Mouse (Mus musculus) Patski (cell line): ENCODE measurements around the gene Pnpla7. TPM values are rescaled to one million over a fixed set of nuclear protein-coding genes. Genes with fewer than 3 reads are reported as not detected.

ENCODE experiments used
- ATAC-seq: fragments of 100-300 bp; one replicate; pipeline ENCODE4 v1.8.0; 2021
- CTCF ChIA-PET: fragments of 350-600 bp; sonication (Branson Sonifier 250); formaldehyde crosslinking; loops from one replicate; lab custom pipeline; 2022; ENCODE audit warnings: inconsistent platforms; lab: Charles Lee
- POLR2A ChIA-PET: fragments of 350-600 bp; sonication (Branson Sonifier 250); formaldehyde crosslinking; loops from one replicate; lab custom pipeline; 2022; ENCODE audit warnings: antibody characterized with exemption, inconsistent platforms; lab: Charles Lee
- DNase-seq: peaks from one replicate; pipeline ENCODE4 v3.0.0-alpha.2; 2011; ENCODE audit warnings: low read depth, low spot score
- H3K27me3 ChIP-seq: fragments of 371-371 bp; one replicate; pipeline ENCODE4 v1.5.1; 2021
- CTCF ChIP-seq: fragments of 100-300 bp; IDR thresholded peaks from one replicate; pipeline ENCODE4 v1.5.1; 2021
- in situ Hi-C: fragments of 300-500 bp; cut with MboI; formaldehyde crosslinking; loops from 3 replicates; pipeline ENCODE4 v1.11.1; 2018; ENCODE audit warnings: low pct_unique_long_range_greater_than_20kb, mixed read lengths
- polyA plus RNA-seq: library from polyadenylated mRNA; unstranded; gene quantifications from one replicate; pipeline ENCODE4 v1.2.3, GENCODE M21; 2021

Pnpla7 gene
- polyA plus RNA-seq, 1 experiment from 2014 or later, result 16.6 TPM

- in situ Hi-C loops, result no loop called here
- no peak for TF ChIP-seq CTCF
- ChIA-PET CTCF (interaction anchor here (1.1 kb wide), 1 partner anchor 8 kb away, joined by 4 read pairs; no protein-coding TSS in a partner anchor), POLR2A (no interaction called here)
- H3K27me3 ChIP-seq, result peaks cover 23% of the 10 kb centered on the region
- DNase-seq, result no peak
- no peak for ATAC-seq
These were observed 119.4 kb downstream of the Pnpla7 start, which contains the start of gene Noxa1 for GRCm38 (mm10) chr2:25095109-25095850. Gene Noxa1 (minus strand): TSS chr2:25095149.

GRCm38 (mm10) chr2:25098005-25098615 lies 122.3 kb downstream of the Pnpla7 start:
- ChIA-PET CTCF (no interaction called here), POLR2A (no interaction called here)
- no peak for TF ChIP-seq CTCF
- H3K27me3 ChIP-seq, result peaks cover 20% of the 10 kb centered on the region
- in situ Hi-C loops, result no loop called here
- ATAC-seq (no peak), DNase-seq (no peak)

- TF ChIP-seq CTCF, result peak; percentile 70
- ChIA-PET POLR2A (no interaction called here), CTCF (interaction anchor here (1.1 kb wide), 1 partner anchor 57 kb away, joined by 4 read pairs; no protein-coding TSS in a partner anchor)
- H3K27me3 ChIP-seq, result peaks cover 16% of the 10 kb centered on the region
- no peak for DNase-seq
- no peak for ATAC-seq
- in situ Hi-C loops, result no loop called here
These were observed 123.1 kb downstream of the Pnpla7 start for GRCm38 (mm10) chr2:25098956-25099355.

GRCm38 (mm10) chr2:25099703-25100102 lies 123.9 kb downstream of the Pnpla7 start:
- H3K27me3 ChIP-seq, result peaks cover 12% of the 10 kb centered on the region
- in situ Hi-C loops, result no loop called here
- no peak for TF ChIP-seq CTCF
- DNase-seq, result no peak
- ChIA-PET POLR2A (no interaction called here), CTCF (interaction anchor here (1.0 to 1.1 kb wide), 2 partner anchors 9 to 56 kb away, joined by 3 to 4 read pairs; no protein-coding TSS in a partner anchor)
- ATAC-seq, result no peak

Other genes with a start within 250 kb of the Pnpla7 start
- gene Cacna1b, start 212.9 kb upstream of the Pnpla7 start, polyA plus RNA-seq, result 0.42 TPM
- 43.4 TPM for gene Ehmt1, start 56.4 kb upstream of the Pnpla7 start, polyA plus RNA-seq
- gene Arrdc1, start 40.8 kb upstream of the Pnpla7 start, polyA plus RNA-seq, result 36.4 TPM
- gene Zmynd19, start 26.2 kb upstream of the Pnpla7 start, polyA plus RNA-seq, result 31.1 TPM
- gene Dph7, start 13.6 kb upstream of the Pnpla7 start, polyA plus RNA-seq, result 22.1 TPM
- gene Mrpl41, start 935 bp upstream of the Pnpla7 start, polyA plus RNA-seq, result 47.6 TPM
- 120 TPM for gene Nsmf, start 78.3 kb downstream of the Pnpla7 start, polyA plus RNA-seq
- not detected for gene Entpd8, start 104.3 kb downstream of the Pnpla7 start, polyA plus RNA-seq
- not detected for gene Noxa1, start 119.1 kb downstream of the Pnpla7 start, polyA plus RNA-seq
- gene Nrarp, start 204.7 kb downstream of the Pnpla7 start, polyA plus RNA-seq, result 0.12 TPM
- 7.0 TPM for gene Tor4a, start 220.9 kb downstream of the Pnpla7 start, polyA plus RNA-seq
- gene Nelfb, start 235.5 kb downstream of the Pnpla7 start, polyA plus RNA-seq, result 75.7 TPM
- gene Stpg3, start 238.6 kb downstream of the Pnpla7 start, polyA plus RNA-seq, result 0.06 TPM
- 0.32 TPM for gene Fam166a, start 242.7 kb downstream of the Pnpla7 start, polyA plus RNA-seq
- gene Tubb4b, start 248.7 kb downstream of the Pnpla7 start, polyA plus RNA-seq, result 298 TPM